Mouse (Mus musculus): Measurements from ENCODE around the gene Tapbp.
"Not testable (repeated sequence)": the region's sequence is repeated elsewhere in the genome, so short reads cannot be mapped to it uniquely, and the experiment has no call there.

Tapbp gene

DNA sequence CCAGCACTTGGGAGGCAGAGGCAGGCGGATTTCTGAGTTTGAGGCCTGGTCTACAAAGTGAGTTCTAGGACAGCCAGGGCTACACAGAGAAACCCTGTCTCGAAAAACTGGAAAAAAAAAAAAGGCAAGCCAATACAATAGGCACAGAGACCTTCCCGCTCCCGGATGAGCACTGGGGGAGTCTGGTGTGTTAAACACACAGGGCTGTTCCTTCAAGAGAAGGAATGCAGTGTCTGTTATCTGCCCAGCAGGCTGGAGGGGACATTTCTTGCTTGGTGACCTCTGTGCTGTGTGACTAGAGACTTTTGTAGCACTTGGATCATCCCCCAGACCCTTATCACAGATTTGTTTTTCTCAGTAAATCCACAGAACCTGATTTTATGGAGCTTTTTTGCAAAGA is 14.0 kb upstream of the Tapbp start:
- TF ChIP-seq POU5F1 (IDR thresholded peaks at IDR 0.05; ENCODE audit: borderline replicate concordance, low read length) = no peak
- no peak for TF ChIP-seq CTCF (conservative IDR thresholded peaks at IDR 0.05; ENCODE audit: low read length)
- TF ChIP-seq NANOG (IDR thresholded peaks at IDR 0.05; ENCODE audit: borderline replicate concordance, low read length) = no peak
- no peaks in the 10 kb centered on the region for H3K9me3 ChIP-seq (ENCODE audit: low read length)
- peaks cover 3% of the 10 kb centered on the region for H3K36me3 ChIP-seq (ENCODE audit: insufficient read depth, low read length)
- peaks cover 78% of the 10 kb centered on the region for H3K4me1 ChIP-seq (replicated peaks; ENCODE audit: low read depth, low read length)
- H3K4me3 ChIP-seq (replicated peaks; ENCODE audit: low read length) = peak overlapping the region; percentile 32; the same call in 1 of the 2 replicates
- no peaks in the 10 kb centered on the region for H3K27me3 ChIP-seq (ENCODE audit: insufficient read depth, low read length)

GRCm38 (mm10) chr17:33902079-33902478 is 13.6 kb upstream of the Tapbp start:
- peaks cover 5% of the 10 kb centered on the region for H3K36me3 ChIP-seq (ENCODE audit: insufficient read depth, low read length)
- H3K4me1 ChIP-seq (replicated peaks; ENCODE audit: low read depth, low read length) = peaks cover 79% of the 10 kb centered on the region
- no peaks in the 10 kb centered on the region for H3K27me3 ChIP-seq (ENCODE audit: insufficient read depth, low read length)

GRCm38 (mm10) chr17:33902491-33902890 is 13.2 kb upstream of the Tapbp start:
- Histone ChIP-seq H3K4me1 (replicated peaks; ENCODE audit: low read depth, low read length) (peaks cover 80% of the 10 kb centered on the region), H3K27me3 (ENCODE audit: insufficient read depth, low read length) (no peaks in the 10 kb centered on the region), H3K36me3 (ENCODE audit: insufficient read depth, low read length) (peaks cover 5% of the 10 kb centered on the region), H3K4me3 (replicated peaks; ENCODE audit: low read length) (peak overlapping the region; percentile 61), H3K9me3 (ENCODE audit: low read length) (no peaks in the 10 kb centered on the region)
- no peak for TF ChIP-seq NANOG (IDR thresholded peaks at IDR 0.05; ENCODE audit: borderline replicate concordance, low read length)
- no peak for TF ChIP-seq POU5F1 (IDR thresholded peaks at IDR 0.05; ENCODE audit: borderline replicate concordance, low read length)
- no peak for TF ChIP-seq CTCF (conservative IDR thresholded peaks at IDR 0.05; ENCODE audit: low read length)

More at GRCm38 (mm10) chr17:33902079-33902478, 13.6 kb upstream of the Tapbp start:
- Histone ChIP-seq H3K4me3 (replicated peaks; ENCODE audit: low read length) (peak overlapping the region; percentile 32; the same call in 1 of the 2 replicates), H3K9me3 (ENCODE audit: low read length) (no peaks in the 10 kb centered on the region)
- TF ChIP-seq NANOG (IDR thresholded peaks at IDR 0.05; ENCODE audit: borderline replicate concordance, low read length) (no peak), POU5F1 (IDR thresholded peaks at IDR 0.05; ENCODE audit: borderline replicate concordance, low read length) (no peak), CTCF (conservative IDR thresholded peaks at IDR 0.05; ENCODE audit: low read length) (no peak)

GRCm38 (mm10) chr17:33903911-33904651 is 11.6 kb upstream of the Tapbp start:
- not testable (repeated sequence) for H3K27me3 ChIP-seq (ENCODE audit: insufficient read depth, low read length); H3K36me3 ChIP-seq (ENCODE audit: insufficient read depth, low read length); H3K9me3 ChIP-seq (ENCODE audit: low read length)
- H3K4me3 ChIP-seq (replicated peaks; ENCODE audit: low read length) = peak overlapping the region; percentile 61
- H3K4me1 ChIP-seq (replicated peaks; ENCODE audit: low read depth, low read length) = peaks cover 69% of the 10 kb centered on the region

DNA sequence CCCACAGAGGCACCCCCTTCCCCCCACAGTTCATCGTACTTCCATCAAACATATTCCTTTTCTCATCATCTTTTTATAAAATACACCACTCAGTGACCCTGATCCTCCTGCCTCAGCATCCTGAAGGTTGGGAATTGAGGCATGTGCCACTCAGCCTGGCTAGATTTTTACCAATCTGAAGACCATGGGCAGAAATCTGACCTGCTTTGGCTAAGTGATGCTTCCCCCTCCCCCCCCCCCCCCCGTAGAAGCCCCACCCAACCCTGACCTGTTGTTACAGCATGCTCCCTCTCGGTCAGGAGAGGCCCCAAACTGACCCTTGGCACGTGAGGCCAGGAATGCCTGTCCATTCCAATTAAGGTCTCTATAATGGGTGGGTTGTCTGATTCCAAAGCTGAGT is 10.9 kb upstream of the Tapbp start, which contains the start of gene Platr17:
Gene Platr17 (plus strand): TSS at position 301 of the 400 bp plus-strand sequence.
- Histone ChIP-seq H3K4me1 (replicated peaks; ENCODE audit: low read depth, low read length) (peaks cover 62% of the 10 kb centered on the region), H3K4me3 (replicated peaks; ENCODE audit: low read length) (peak within 1 kb of the TSS; percentile 98)
- H3K9me3 ChIP-seq (ENCODE audit: low read length); H3K27me3 ChIP-seq (ENCODE audit: insufficient read depth, low read length); H3K36me3 ChIP-seq (ENCODE audit: insufficient read depth, low read length): not testable (repeated sequence)

GRCm38 (mm10) chr17:33908331-33909076 is 7.2 kb upstream of the Tapbp start:
- TF ChIP-seq POU5F1 (IDR thresholded peaks at IDR 0.05; ENCODE audit: borderline replicate concordance, low read length) (no peak), CTCF (conservative IDR thresholded peaks at IDR 0.05; ENCODE audit: low read length) (no peak), NANOG (IDR thresholded peaks at IDR 0.05; ENCODE audit: borderline replicate concordance, low read length) (no peak)
- H3K4me1 ChIP-seq (replicated peaks; ENCODE audit: low read depth, low read length) = peaks cover 60% of the 10 kb centered on the region
- peak overlapping the region; percentile 98 for H3K4me3 ChIP-seq (replicated peaks; ENCODE audit: low read length)
- H3K36me3 ChIP-seq (ENCODE audit: insufficient read depth, low read length) = peaks cover 38% of the 10 kb centered on the region
- H3K9me3 ChIP-seq (ENCODE audit: low read length) = no peaks in the 10 kb centered on the region
- no peaks in the 10 kb centered on the region for H3K27me3 ChIP-seq (ENCODE audit: insufficient read depth, low read length)

DNA sequence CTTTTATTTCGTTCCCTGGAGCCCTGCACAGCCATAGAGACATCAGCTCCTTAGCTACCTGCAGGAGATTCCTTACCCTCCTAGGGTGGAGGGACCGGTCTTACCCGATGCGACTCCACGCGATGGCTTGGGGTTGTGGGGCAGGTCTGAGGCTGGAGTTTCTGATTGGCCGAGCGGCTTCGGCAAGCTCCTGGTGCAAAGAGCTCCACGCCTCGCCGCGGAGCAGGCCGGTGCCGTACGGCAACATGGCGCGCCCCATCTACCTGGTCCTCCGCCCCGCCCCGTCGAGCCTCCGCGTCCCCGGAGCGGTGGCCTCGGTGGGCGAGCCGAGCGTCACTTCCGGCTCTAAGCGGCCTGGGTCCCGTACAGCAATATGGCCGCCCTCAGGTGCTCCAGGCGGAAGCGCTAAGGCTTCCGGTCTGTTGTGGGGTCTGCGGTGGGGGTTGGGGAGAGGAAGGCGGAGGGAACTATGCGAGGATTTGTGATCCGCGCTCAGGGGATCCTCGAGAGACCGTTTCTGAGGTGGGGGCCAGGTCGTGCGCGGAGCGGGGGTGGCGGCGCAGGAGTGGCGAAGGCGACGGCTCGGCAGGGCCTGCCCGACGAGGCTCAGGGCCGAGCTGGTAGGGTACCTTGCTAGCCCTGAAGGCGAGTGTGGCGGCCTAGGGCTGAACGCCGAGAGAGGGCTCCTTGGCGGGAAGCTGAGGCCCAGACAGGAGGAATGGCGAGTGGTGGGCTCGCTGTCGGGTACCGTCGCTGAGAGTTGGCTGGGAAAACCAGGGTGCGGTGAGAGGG is 6.4 kb upstream of the Tapbp start, which contains the start of gene Daxx:
Gene Daxx (plus strand): TSS at position 338 of the 792 bp plus-strand sequence.
- Histone ChIP-seq H3K4me1 (replicated peaks; ENCODE audit: low read depth, low read length) (peaks cover 60% of the 10 kb centered on the region), H3K36me3 (ENCODE audit: insufficient read depth, low read length) (peaks cover 45% of the 10 kb centered on the region), H3K4me3 (replicated peaks; ENCODE audit: low read length) (peak within 1 kb of the TSS; percentile 98), H3K27me3 (ENCODE audit: insufficient read depth, low read length) (no peaks in the 10 kb centered on the region), H3K9me3 (ENCODE audit: low read length) (no peaks in the 10 kb centered on the region)
- no peak for TF ChIP-seq CTCF (conservative IDR thresholded peaks at IDR 0.05; ENCODE audit: low read length)
- no peak for TF ChIP-seq NANOG (IDR thresholded peaks at IDR 0.05; ENCODE audit: borderline replicate concordance, low read length)
- no peak for TF ChIP-seq POU5F1 (IDR thresholded peaks at IDR 0.05; ENCODE audit: borderline replicate concordance, low read length)

GRCm38 (mm10) chr17:33909869-33910250 is 5.8 kb upstream of the Tapbp start:
- Histone ChIP-seq H3K4me1 (replicated peaks; ENCODE audit: low read depth, low read length) (peaks cover 66% of the 10 kb centered on the region), H3K9me3 (ENCODE audit: low read length) (no peaks in the 10 kb centered on the region), H3K4me3 (replicated peaks; ENCODE audit: low read length) (peak overlapping the region; percentile 98), H3K27me3 (ENCODE audit: insufficient read depth, low read length) (no peaks in the 10 kb centered on the region), H3K36me3 (ENCODE audit: insufficient read depth, low read length) (peaks cover 51% of the 10 kb centered on the region)
- TF ChIP-seq POU5F1 (IDR thresholded peaks at IDR 0.05; ENCODE audit: borderline replicate concordance, low read length) = no peak
- TF ChIP-seq NANOG (IDR thresholded peaks at IDR 0.05; ENCODE audit: borderline replicate concordance, low read length) = no peak
- no peak for TF ChIP-seq CTCF (conservative IDR thresholded peaks at IDR 0.05; ENCODE audit: low read length)

Measured in E14TG2a.4 (cell line).